Mouse (Mus musculus) bone marrow macrophage, adult 2 months (primary cell): ENCODE results near the gene Polm.

Experiments used
- CTCF ChIP-seq: IDR thresholded peaks from 2 replicates; pipeline ENCODE4 v1.5.1; 2012; ENCODE audit warnings: low read depth, mild to moderate bottlenecking, low read length, moderate library complexity
- POLR2A ChIP-seq: IDR thresholded peaks from 2 replicates; pipeline ENCODE4 v1.6.1; 2012; ENCODE audit warnings: mild to moderate bottlenecking, low read depth, low read length, borderline replicate concordance

- TF ChIP-seq POLR2A, result no peak
- no peak for TF ChIP-seq CTCF
Observed at GRCm38 (mm10) chr11:5805711-5806110, 32.1 kb downstream of the Polm start.
